Mouse (Mus musculus): ENCODE data around the gene Klhl7.
"Not testable (repeated sequence)": the region's sequence is repeated elsewhere in the genome, so short reads cannot be mapped to it uniquely, and the experiment has no call there.

Gene Klhl7

DNA sequence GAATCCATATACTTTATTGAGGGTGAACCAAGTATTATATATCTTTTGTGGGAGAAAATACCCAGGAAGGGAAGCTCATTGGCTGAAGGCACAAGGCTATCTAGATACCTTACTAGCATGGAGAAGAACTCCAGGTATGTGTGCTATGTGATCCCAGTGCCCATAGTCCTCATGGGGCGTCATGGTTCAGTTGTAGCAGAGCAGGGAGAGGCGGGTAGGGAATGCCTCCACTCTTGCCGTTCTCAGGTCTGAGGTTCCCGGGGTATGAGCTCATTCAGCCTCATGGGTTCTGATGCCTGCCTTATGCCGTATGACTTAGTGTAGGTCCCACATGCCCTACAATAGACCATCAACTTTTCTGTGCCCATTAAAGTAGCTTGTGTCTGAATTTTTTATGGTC is 4.5 kb upstream of the Klhl7 start:
- no peak for DNase-seq (ENCODE audit: low spot score)

DNA sequence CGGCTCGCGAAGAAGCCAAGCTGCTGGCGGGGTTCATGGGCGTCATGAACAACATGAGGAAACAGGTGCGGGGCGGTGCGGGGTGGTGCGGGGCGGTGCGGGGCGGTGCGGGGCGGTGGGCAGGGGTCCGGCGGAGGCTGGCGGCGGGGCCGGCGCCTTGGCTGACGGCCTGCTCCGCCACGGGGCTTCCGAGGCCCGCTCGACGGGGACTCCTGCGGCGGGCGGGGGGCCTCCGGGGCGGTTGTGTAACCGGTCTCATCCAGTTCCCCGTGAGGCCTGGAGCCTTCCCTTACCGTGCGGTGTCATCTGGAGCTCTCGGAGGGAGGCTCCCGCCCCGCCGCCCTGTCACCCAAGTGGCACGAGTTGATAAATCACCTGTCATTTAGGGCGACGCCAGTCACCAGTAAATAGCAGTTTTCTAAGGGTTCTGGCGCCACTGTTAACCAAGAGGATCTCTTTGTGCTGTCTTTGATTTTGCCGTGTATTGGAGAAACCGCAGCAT is 456 bp downstream of the Klhl7 start:
- peak; percentile 24 for DNase-seq (ENCODE audit: low spot score)

- no peak for DNase-seq (ENCODE audit: low spot score)
Measured at GRCm38 (mm10) chr5:24101446-24102140, 1.2 kb downstream of the Klhl7 start.

DNA sequence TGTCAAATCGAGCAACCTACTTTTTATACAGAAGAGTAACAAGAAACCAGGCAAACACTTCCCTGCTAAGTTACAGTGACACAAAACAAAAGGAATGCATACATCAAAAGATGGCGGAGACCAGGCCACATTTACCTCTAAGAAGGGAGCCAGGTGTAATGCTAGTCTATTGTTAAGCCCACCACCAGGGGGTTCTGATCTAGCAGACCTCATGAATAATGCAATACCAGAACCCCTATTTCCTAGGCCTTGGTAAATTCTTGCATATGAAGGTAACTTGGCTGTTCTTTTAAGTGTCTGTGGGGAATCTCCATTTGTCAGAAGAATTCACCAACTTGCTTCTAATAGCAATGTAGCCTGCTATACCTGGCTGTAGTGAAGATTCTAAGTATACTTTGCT is 2.8 kb downstream of the Klhl7 start:
- not testable (repeated sequence) for DNase-seq (ENCODE audit: low spot score)

DNA sequence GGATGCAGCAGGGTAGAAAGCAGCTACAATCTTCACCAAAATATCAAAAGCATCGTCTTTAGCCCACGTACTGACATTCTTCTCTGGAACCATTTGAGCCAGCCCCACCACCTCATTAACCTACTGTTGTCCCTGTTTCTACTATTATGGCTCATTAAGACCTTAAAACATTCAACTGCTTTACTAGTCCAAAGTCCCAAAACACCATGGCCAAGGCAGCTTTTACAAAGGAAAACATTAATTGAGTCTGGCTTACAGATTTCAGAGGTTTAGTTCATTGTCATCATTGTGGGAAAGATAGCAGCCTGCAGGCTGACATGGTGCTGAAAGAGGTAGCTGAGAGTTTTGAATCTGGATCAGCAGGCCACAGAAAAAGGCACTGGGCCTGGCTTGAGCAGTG is 3.4 kb downstream of the Klhl7 start:
- DNase-seq (ENCODE audit: low spot score) = no peak

GRCm38 (mm10) chr5:24107071-24107739 is 6.8 kb downstream of the Klhl7 start:
- DNase-seq (ENCODE audit: low spot score) = no peak

GRCm38 (mm10) chr5:24107740-24108098 is 7.3 kb downstream of the Klhl7 start:
- no peak for DNase-seq (ENCODE audit: low spot score)

DNA sequence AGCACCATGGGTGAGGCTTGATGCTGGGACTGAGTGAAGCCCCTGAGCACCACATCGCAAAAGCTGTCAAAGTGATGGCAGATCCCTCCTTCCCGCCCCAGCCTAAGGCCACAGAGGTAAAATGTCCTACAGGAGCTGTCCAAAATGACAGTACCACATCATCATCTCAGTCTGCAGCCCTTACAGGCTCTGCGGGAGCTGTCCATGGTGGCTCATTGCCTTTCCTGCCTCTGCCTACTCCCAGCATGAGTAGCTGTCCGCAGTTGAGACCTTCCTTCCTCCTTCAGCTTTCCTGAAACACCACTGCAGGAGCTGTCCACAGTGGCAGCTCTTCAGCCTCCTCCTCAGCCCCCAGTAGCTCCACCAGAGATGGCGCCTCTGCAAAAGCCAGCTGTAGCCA is 9.7 kb downstream of the Klhl7 start:
- no peak for DNase-seq (ENCODE audit: low spot score)

GRCm38 (mm10) chr5:24112116-24112903 is 11.9 kb downstream of the Klhl7 start:
- no peak for DNase-seq (ENCODE audit: low spot score)

DNA sequence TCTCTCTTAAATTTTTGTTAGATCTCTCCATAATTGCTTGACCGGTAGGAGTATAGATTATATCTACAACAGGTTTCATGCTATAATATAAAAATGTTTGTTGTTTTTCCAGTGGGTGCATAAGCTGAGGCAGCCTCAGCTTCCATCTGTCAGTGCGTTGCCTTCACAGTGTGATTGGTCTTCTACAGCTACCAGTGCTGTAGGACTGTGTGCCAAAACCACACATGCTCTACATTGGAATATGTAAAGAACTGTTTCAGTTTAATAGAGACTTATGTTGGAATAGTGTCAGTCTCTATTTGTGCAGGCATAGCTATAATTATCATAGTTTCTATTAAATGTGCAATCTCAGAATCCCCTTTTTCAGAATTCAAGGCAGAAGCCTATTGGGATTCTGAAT is 21.8 kb downstream of the Klhl7 start:
- no peak for DNase-seq (ENCODE audit: low spot score)

DNA sequence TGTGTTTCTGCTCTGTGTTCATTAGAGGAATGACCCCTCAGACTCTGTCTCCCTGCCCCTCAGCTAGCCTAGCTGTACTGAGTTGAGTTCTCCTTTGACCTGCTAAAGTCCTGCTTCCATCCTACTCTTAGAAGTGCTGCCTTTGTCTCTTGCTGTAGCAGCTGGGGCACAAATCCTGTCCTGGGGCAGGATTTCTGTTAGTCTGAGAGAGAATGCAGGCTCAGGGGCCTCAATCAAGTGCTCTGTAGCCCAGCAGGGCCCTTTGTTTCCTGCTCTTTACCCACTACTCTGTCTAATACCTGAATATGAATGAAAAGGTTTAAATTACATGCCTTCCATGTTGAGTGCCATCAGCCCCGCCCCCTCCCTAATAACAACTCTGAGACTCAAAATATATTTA is 23.8 kb downstream of the Klhl7 start:
- DNase-seq (ENCODE audit: low spot score) = no peak

DNA sequence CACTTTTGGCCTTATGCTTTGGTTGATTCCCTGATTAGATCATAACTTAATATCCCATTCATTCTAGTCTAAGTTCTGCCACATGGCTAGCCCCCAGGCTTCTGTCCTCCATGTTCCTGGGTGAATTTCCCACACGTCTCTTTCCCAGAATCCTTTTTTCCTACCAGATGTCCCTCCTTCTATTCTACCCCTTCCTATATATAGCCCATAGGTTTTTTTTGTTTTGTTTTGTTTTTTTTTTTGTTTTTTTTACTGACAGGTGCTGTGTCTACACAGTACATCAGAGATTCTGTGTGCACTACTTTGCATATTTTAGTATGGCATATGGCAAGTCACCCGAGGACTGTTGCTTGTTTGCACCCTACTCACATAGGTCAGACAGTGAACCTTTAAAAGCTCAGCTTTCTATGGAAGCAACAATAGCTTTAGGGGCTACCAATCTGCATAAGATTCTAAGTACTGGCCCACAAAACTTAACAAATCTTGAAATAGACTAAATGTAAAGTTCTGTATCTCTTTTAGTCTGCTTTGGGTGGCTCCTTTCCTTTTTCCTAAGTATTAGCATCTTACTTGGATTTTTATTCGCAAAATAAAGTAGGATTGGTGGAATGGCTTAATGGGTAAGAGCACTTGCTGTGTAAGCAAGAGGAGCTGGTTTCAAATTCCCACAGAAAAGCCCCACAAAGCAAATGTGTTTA is 24.3 kb downstream of the Klhl7 start:
- DNase-seq (ENCODE audit: low spot score) = no peak

DNA sequence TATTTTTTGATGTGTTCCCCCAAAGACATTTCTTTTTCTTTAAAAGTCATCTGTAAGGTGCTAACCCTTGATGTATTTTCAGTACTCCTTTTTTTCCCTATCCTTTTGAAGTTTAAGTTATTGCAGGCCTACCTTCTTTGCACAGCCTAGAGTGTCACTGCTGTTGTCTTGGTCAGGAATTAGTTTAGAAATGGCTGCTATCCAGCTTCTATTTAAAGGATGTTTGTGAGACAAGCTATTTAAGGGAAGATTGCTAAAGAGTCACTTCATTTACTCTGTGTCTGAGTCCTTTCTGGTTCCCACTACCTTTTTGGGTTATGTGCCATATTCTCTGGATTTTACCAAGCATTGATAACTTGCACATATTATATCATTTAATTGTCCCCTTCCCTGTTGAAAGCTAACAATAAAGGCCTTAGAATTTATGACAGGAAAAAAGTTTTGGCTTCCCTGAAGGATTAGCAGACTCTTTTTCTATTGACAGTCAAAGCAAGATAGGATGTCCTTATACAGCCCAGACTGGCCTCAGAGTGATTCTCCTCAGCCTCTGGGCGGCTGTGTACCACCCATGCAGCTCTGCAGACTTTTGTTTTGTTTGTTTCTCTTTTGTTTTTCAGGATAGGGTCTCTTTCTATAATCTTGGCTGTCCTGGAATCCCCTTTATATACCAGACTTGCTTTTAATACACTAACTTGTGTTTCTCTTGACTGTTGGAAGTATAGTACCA is 25.7 kb downstream of the Klhl7 start:
- DNase-seq (ENCODE audit: low spot score) = no peak

GRCm38 (mm10) chr5:24126967-24127366 is 26.6 kb downstream of the Klhl7 start:
- DNase-seq (ENCODE audit: low spot score) = no peak

DNA sequence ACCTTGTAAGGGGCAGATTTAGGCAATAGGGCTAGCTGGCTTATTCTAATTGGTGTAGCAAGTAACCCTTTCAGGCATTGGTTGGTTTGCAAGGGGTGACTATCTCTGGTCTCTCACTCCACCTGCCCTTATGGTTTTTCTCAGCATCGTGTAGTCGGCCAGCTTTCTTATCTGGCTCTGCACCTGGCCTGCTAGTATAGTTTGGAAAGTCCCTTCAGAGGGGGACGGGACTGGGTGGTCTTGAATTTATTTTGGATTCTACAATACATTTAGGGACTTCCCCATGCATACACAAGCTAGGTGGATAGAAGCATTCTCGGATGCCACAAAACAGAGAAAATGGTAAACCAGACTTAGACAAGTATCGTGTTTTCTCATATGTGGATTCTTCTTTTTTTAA is 46.6 kb downstream of the Klhl7 start:
- DNase-seq (ENCODE audit: low spot score) = no peak

DNA sequence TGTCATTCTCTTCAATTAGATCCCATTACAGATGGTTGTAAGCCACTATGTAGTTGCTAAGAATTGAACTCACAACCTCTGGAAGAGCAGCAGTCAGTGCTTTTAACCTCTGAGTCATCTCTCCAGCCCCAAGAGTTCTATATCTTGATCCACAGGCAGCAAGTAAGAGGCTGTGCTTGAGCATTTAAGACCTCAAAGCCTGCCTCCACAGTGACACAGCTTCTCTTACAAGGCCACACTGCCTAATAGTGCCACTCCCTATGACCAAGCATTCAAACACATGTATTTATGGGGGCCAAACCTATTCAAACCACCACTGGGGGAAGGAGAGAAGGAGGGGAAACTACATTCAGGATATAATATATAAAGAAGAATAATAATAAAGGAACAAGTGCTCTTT is 51.8 kb downstream of the Klhl7 start:
- DNase-seq (ENCODE audit: low spot score) = no peak

DNA sequence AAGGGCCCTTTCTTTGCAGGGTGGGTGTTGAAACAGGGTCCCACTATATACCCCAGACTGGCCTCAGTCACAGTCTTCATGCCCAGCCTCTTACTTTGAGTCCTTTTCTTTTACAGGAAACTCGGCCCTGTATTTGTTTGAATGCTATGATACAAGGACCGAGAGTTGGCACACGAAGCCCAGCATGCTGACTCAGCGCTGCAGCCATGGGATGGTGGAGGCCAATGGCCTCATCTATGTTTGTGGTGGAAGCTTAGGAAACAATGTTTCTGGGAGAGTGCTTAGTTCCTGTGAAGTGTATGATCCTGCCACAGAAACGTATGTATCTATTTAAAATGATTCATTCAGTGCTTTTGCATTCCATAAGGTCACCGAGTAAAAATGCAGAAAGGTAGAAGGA is 56.4 kb downstream of the Klhl7 start:
- DNase-seq (ENCODE audit: low spot score) = no peak

DNA sequence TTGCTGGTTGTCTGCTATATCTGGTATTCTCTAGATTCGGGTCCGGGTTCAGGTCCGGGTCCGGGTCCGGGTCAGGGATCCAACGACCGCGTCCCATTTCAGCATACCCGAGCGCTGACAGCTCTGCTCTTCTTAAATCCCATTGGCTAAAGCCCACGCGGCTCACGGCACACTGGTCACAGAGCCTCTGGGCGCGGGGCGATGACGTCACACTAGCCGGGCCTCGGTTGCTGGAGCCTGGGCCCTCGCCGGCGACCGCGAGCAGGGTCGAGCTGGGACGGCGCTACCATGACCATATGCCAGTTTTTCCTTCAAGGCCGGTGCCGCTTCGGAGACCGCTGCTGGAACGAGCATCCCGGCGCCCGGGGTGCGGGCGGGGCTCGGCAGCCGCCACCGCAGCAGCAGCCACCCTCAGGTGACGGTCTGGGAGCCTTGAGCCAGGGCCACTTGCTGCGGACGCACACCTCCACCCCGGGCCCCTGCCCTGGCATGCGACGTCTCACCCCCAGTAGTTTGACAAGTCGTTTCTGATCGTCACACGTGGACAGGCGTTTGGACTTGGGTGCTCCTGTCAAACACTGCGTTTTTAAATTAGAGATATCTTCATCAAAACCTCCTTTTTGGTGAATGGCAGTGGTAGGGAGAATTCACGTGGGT is 64.5 kb downstream of the Klhl7 start, which contains the start of gene Nupl2:
Nupl2 (plus strand) TSS at position 175 of the 657 bp plus-strand sequence.
- DNase-seq (ENCODE audit: low spot score) = peak; percentile 86

DNA sequence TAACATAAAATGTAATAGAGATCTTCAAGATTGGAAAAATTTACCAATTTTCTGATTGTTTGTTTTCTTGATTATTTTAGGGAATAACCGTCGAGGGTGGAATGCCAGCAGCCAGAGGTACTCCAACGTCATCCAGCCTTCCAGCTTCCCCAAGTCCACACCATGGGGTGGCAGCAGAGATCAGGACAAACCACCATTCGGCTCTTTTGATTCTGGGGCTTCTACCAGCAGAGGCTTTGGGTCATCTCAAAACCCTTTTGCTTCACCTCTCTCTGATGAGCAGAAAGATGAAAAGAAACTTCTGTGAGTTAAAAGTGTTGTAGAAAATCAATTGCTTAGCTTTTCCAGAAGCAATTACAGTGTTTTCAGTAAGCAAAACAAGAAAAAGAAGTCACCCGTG is 66.9 kb downstream of the Klhl7 start:
- no peak for DNase-seq (ENCODE audit: low spot score)

- no peak for DNase-seq (ENCODE audit: low spot score)
Measured at GRCm38 (mm10) chr5:24169881-24170280, 69.5 kb downstream of the Klhl7 start.

GRCm38 (mm10) chr5:24172092-24172491 is 71.7 kb downstream of the Klhl7 start:
- no peak for DNase-seq (ENCODE audit: low spot score)

Measured in ovary, postnatal 10 days (tissue).